Mouse (Mus musculus): Measurements from ENCODE around the gene Akr1b8. TPM values are rescaled to one million over a fixed set of nuclear protein-coding genes. Genes with fewer than 3 reads are reported as not detected.
A peak's percentile ranks its signal among the peaks of the same experiment; 100 is the strongest.
"Not testable (repeated sequence)": the region's sequence is repeated elsewhere in the genome, so short reads cannot be mapped to it uniquely, and the experiment has no call there.

The Akr1b8 gene
- total RNA-seq (2021) = 1 to 10 TPM in 1 of 2 experiments, under 1 TPM in 1; 0.96 to 1.2 TPM
- long read RNA-seq, partial matches to known transcripts = 0 of 1 reads
- long read RNA-seq, other reads (novel, unspliced or antisense) = 0 of 1 reads

GRCm38 (mm10) chr6:34353658-34354353, at the start of gene Akr1b8:
TSS of gene Akr1b8 (plus strand) at chr6:34354119.
- DNase-seq (ENCODE audit: low spot score in 2 of 2) = no peak

- no peak for DNase-seq (ENCODE audit: low spot score in 2 of 2)
Observed at GRCm38 (mm10) chr6:34304675-34305241, 49.2 kb upstream of the Akr1b8 start.

GRCm38 (mm10) chr6:34306797-34307196, 47.1 kb upstream of the Akr1b8 start:
- no peak for DNase-seq (ENCODE audit: low spot score in 2 of 2)

- DNase-seq (ENCODE audit: low spot score in 2 of 2) = no peak
Observed at GRCm38 (mm10) chr6:34309526-34309925, 44.4 kb upstream of the Akr1b8 start.

GRCm38 (mm10) chr6:34310023-34310595, 43.8 kb upstream of the Akr1b8 start:
- no peak for DNase-seq (ENCODE audit: low spot score in 2 of 2)

GRCm38 (mm10) chr6:34313386-34313785, 40.5 kb upstream of the Akr1b8 start:
- no peak for DNase-seq (ENCODE audit: low spot score in 2 of 2)

GRCm38 (mm10) chr6:34313921-34314320, 40.0 kb upstream of the Akr1b8 start:
- no peak for DNase-seq (ENCODE audit: low spot score in 2 of 2)

- peak; percentile 84 to 93 for DNase-seq (ENCODE audit: low spot score in 2 of 2)
Observed at GRCm38 (mm10) chr6:34316854-34317771, 36.8 kb upstream of the Akr1b8 start, which contains the start of gene Akr1b3. TSS of gene Akr1b3 (minus strand) at chr6:34317478.

GRCm38 (mm10) chr6:34318172-34318571, 35.7 kb upstream of the Akr1b8 start:
- no peak for DNase-seq (ENCODE audit: low spot score in 2 of 2)

GRCm38 (mm10) chr6:34318636-34319035, 35.3 kb upstream of the Akr1b8 start:
- no peak for DNase-seq (ENCODE audit: low spot score in 2 of 2)

GRCm38 (mm10) chr6:34322121-34322520, 31.8 kb upstream of the Akr1b8 start:
- no peak for DNase-seq (ENCODE audit: low spot score in 2 of 2)

GRCm38 (mm10) chr6:34331379-34331778, 22.5 kb upstream of the Akr1b8 start:
- DNase-seq (ENCODE audit: low spot score in 2 of 2) = no peak

GRCm38 (mm10) chr6:34331804-34332203, 22.1 kb upstream of the Akr1b8 start:
- DNase-seq (ENCODE audit: low spot score in 2 of 2) = not testable (repeated sequence)

- no peak for DNase-seq (ENCODE audit: low spot score in 2 of 2)
Observed at GRCm38 (mm10) chr6:34334673-34335072, 19.2 kb upstream of the Akr1b8 start.

- no peak for DNase-seq (ENCODE audit: low spot score in 2 of 2)
Observed at GRCm38 (mm10) chr6:34337799-34338198, 16.1 kb upstream of the Akr1b8 start.

GRCm38 (mm10) chr6:34341991-34342390, 11.9 kb upstream of the Akr1b8 start:
- no peak for DNase-seq (ENCODE audit: low spot score in 2 of 2)

- no peak for DNase-seq (ENCODE audit: low spot score in 2 of 2)
Observed at GRCm38 (mm10) chr6:34342476-34342875, 11.4 kb upstream of the Akr1b8 start.

GRCm38 (mm10) chr6:34343426-34343825, 10.5 kb upstream of the Akr1b8 start:
- peak in 1 of 2 experiments; percentile 6 for DNase-seq (ENCODE audit: low spot score in 2 of 2)

- DNase-seq (ENCODE audit: low spot score in 2 of 2) = no peak
Observed at GRCm38 (mm10) chr6:34344135-34344850, 9.6 kb upstream of the Akr1b8 start.

GRCm38 (mm10) chr6:34344935-34345334, 9.0 kb upstream of the Akr1b8 start:
- DNase-seq (ENCODE audit: low spot score in 2 of 2) = no peak
